Mouse (Mus musculus) megakaryocyte, embryonic 14.5 days (primary cell): Measurements from ENCODE around the gene Pacsin2.

Experiments
- FLI1 ChIP-seq: IDR thresholded peaks from 2 replicates; pipeline ENCODE4 v1.6.1; 2012; ENCODE audit warnings: low read length, inconsistent platforms, mixed read lengths
- GATA1 ChIP-seq: IDR thresholded peaks from 3 replicates; pipeline ENCODE4 v1.6.1; 2012; ENCODE audit warnings: mixed read lengths, low read length, inconsistent platforms, borderline replicate concordance

DNA sequence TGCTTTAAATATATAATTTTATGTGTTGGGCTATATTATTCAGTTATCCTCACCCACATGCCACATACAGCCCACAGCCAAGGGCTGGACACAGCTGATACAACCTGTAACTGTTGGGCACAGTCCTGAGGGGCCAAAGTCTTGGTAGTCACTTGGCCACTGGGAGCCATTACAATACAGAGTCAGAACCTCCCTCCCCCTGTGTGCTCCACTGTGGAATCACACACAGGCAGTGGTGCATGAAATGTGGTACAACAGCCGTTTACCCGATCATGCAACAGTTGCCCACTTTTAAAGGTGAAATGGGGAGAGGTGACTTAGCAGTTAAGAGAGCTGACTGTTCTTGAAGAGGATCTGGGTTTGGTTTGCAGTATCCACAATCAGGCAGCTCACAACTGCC lies 14.4 kb downstream of the Pacsin2 start:
- TF ChIP-seq FLI1, result no peak
- TF ChIP-seq GATA1, result no peak
